Mouse (Mus musculus) G1E (cell line): ENCODE results near the gene Cdkn1a. TPM values are rescaled to one million over a fixed set of nuclear protein-coding genes. Genes with fewer than 3 reads are reported as not detected.

Experiments used
- ATAC-seq: 2 replicates; pipeline ENCODE4 v1.8.0; 2016; ENCODE audit warnings: mild to moderate bottlenecking; ENCODE audit not compliant: insufficient number of reproducible peaks, poor library complexity, low FRiP score, severe bottlenecking; ENCODE audit errors: extremely low read depth
- DNase-seq: peaks from one replicate; pipeline ENCODE4 v3.0.0; 2012; ENCODE audit warnings: low spot score
- H3K27me3 ChIP-seq: 2 replicates; pipeline ENCODE4 v1.6.1; 2012; ENCODE audit warnings: mild to moderate bottlenecking, low read length, inconsistent platforms; ENCODE audit not compliant: insufficient read depth
- H3K36me3 ChIP-seq: replicated peaks from 2 replicates; pipeline ENCODE3; 2012; ENCODE audit warnings: mild to moderate bottlenecking, inconsistent platforms
- H3K4me1 ChIP-seq: 2 replicates; pipeline ENCODE4 v1.6.1; 2012; ENCODE audit warnings: low read depth, low read length, inconsistent platforms, mixed read lengths; ENCODE audit not compliant: insufficient read depth
- H3K4me3 ChIP-seq: 2 replicates; pipeline ENCODE4 v1.5.1; 2012; ENCODE audit warnings: low read depth, mild to moderate bottlenecking, inconsistent platforms, low read length, moderate library complexity, mixed read lengths
- H3K9me3 ChIP-seq: replicated peaks from 2 replicates; pipeline ENCODE4 v1.6.1; 2012; ENCODE audit warnings: inconsistent platforms
- CTCF ChIP-seq: IDR thresholded peaks from 2 replicates; pipeline ENCODE4 v1.5.1; 2012; ENCODE audit warnings: low read depth, low read length, inconsistent platforms, mixed read lengths
- GATA1 ChIP-seq: IDR thresholded peaks from 2 replicates; pipeline ENCODE4 v1.6.1; 2012; ENCODE audit warnings: borderline replicate concordance, low read length, inconsistent platforms, mixed read lengths
- GATA2 ChIP-seq: IDR thresholded peaks from 2 replicates; pipeline ENCODE4 v1.6.1; 2012; ENCODE audit warnings: low read depth, low read length, inconsistent platforms, borderline replicate concordance
- POLR2AphosphoS5 ChIP-seq: IDR thresholded peaks from 2 replicates; pipeline ENCODE4 v1.6.1; 2012; ENCODE audit warnings: low read depth, low read length, inconsistent platforms; ENCODE audit not compliant: insufficient replicate concordance
- TAL1 ChIP-seq: conservative IDR thresholded peaks from 2 replicates; pipeline ENCODE4 v1.6.1; 2012; ENCODE audit warnings: low read depth, low read length, inconsistent platforms, mixed read lengths
- polyA plus RNA-seq: library from polyadenylated mRNA; stranded (reverse); fragments of >175 nt; gene quantifications from 2 replicates; pipeline ENCODE4 v1.2.3, GENCODE M21; 2012
- total RNA-seq, 2 experiments: library from RNA; stranded (forward) in 1 of 2; stranded (reverse) in 1 of 2; fragments of 200-1000 nt in 1 of 2; fragments of >200 nt in 1 of 2; fragmentation: Nextera tagmentation in 1 of 2; gene quantifications; 2 replicates each; pipeline ENCODE4 v1.2.3; 2014 to 2017

Gene Cdkn1a
- total and polyA plus RNA-seq, 3 experiments, result 21.4 to 234 (median 145) TPM

DNA sequence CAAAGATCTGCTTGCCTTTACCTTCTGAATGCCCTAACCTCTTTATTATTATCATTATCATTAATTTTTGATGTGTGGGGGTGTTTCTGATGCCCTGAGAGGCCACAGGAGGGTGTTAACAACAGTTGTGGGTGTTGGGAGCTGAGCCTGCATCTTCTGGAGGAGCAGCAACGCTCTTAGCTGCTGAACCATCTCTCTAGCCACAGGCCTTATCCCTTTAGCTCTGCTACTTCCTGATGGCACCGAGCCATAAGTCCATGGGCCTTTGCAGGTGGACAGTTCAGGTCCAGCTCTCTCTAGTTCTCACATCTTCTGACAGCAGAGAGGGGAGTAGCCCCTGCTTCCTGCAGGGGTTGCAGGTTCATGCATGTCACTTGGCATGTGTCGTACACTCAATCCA lies 50.8 kb downstream of the Cdkn1a start:
- peaks cover 40% of the 10 kb centered on the region for H3K36me3 ChIP-seq
- peaks cover 46% of the 10 kb centered on the region for H3K4me1 ChIP-seq
- H3K27me3 ChIP-seq, result peaks cover 38% of the 10 kb centered on the region
- H3K9me3 ChIP-seq, result peaks cover 12% of the 10 kb centered on the region
- TF ChIP-seq GATA1, result no peak
- no peak for TF ChIP-seq TAL1
- TF ChIP-seq GATA2, result no peak
- no peak for TF ChIP-seq POLR2AphosphoS5
- no peak for TF ChIP-seq CTCF
- DNase-seq (no peak), ATAC-seq (no peak)
- H3K4me3 ChIP-seq, result no peak overlapping the region

DNA sequence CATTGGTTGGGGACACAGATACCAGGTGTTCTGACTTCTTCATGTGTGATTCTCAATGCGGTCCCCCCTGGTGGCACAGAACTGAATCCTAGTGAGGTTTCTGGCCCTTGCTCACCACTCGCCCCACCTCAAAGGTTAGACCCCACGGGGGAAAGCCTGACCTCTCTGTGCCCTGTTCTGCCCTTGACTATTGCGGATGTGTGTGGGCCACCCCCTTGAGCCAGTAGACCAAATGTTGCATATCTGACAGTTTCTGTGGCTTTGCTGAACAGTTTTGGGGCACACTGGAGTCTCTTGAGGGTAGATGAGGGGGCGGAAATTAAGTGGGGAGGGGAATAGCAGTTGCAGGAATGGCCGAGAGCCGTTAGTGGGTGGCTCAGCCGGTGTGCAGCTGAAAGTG lies 52.5 kb downstream of the Cdkn1a start:
- peaks cover 33% of the 10 kb centered on the region for H3K36me3 ChIP-seq
- peaks cover 46% of the 10 kb centered on the region for H3K4me1 ChIP-seq
- no peak overlapping the region for H3K4me3 ChIP-seq
- ATAC-seq (no peak), DNase-seq (no peak)
- H3K27me3 ChIP-seq, result peaks cover 42% of the 10 kb centered on the region
- H3K9me3 ChIP-seq, result peaks cover 12% of the 10 kb centered on the region
- no peak for TF ChIP-seq POLR2AphosphoS5
- no peak for TF ChIP-seq CTCF

DNA sequence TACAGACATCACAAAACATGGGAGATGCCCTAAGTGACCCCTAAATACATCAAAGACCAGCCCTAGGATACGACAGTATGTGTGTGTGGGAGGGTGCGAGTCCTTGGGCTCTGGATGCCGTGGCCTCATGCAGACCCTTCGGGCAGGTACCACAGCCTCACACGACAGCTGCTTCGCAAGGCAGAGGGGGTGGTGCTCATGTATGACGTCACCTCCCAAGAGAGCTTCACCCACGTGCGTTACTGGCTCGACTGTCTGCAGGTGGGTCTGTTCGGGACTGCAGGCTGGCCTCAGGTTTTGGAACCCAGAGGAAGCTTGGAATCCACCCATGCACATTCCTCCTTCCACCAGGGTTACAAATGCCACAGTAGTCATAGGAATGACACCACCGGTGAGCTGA lies 54.3 kb downstream of the Cdkn1a start:
- no peak for TF ChIP-seq GATA2
- Histone ChIP-seq H3K36me3 (peaks cover 18% of the 10 kb centered on the region), H3K9me3 (peaks cover 12% of the 10 kb centered on the region), H3K4me1 (peaks cover 45% of the 10 kb centered on the region), H3K4me3 (no peak overlapping the region; the same call in 1 of the 2 replicates), H3K27me3 (peaks cover 47% of the 10 kb centered on the region)
- ATAC-seq, result no peak
- no peak for DNase-seq

DNA sequence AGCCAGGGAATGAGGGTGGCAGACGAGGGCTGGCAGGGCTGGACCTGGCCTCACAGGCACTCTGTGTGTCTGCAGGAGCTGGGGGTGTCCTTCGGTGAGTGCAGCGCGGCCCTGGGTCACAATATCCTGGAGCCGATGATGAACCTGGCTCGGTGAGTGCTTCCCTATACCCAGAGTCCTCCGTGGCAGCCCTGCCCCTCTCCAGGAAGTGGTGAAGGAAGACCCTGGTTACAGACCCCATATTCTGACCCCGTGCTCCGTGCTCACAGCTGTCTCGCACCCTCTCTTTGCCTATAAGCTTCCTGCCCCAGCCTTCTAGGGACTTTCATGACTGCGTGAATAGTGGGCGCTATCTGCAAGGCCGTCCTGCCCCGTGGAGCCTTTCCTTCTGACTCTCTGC lies 56.5 kb downstream of the Cdkn1a start:
- Histone ChIP-seq H3K36me3 (peaks cover 13% of the 10 kb centered on the region), H3K9me3 (peaks cover 10% of the 10 kb centered on the region), H3K4me3 (no peak overlapping the region), H3K4me1 (peaks cover 28% of the 10 kb centered on the region), H3K27me3 (peaks cover 65% of the 10 kb centered on the region)
- DNase-seq (no peak), ATAC-seq (no peak)
- TF ChIP-seq TAL1, result no peak
- no peak for TF ChIP-seq GATA2
- no peak for TF ChIP-seq GATA1
- no peak for TF ChIP-seq CTCF
- no peak for TF ChIP-seq POLR2AphosphoS5

DNA sequence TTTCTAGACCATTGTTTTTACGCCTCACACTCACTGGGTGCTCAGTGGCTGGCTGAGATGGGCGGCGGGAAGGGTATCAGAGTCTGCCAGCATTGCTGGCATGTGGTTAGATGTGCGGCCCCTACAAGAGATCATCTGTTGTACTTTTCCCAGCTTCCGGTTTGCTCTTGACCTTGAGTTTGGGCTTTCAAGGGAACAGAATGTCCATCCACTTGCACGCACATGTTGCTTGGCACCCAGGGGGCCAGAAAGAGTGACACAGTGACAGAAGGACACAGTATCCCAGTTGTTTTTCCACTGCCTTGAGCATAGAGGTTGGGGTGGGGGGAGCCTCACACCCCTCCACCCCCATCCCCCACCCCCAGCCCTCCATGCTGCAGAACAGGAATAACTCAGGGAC lies 57.0 kb downstream of the Cdkn1a start:
- TF ChIP-seq CTCF (no peak), TAL1 (no peak), GATA2 (no peak), GATA1 (no peak), POLR2AphosphoS5 (no peak)
- DNase-seq, result no peak
- Histone ChIP-seq H3K36me3 (peaks cover 13% of the 10 kb centered on the region), H3K27me3 (peaks cover 70% of the 10 kb centered on the region), H3K4me1 (peaks cover 25% of the 10 kb centered on the region), H3K9me3 (peaks cover 10% of the 10 kb centered on the region), H3K4me3 (no peak overlapping the region)
- no peak for ATAC-seq

DNA sequence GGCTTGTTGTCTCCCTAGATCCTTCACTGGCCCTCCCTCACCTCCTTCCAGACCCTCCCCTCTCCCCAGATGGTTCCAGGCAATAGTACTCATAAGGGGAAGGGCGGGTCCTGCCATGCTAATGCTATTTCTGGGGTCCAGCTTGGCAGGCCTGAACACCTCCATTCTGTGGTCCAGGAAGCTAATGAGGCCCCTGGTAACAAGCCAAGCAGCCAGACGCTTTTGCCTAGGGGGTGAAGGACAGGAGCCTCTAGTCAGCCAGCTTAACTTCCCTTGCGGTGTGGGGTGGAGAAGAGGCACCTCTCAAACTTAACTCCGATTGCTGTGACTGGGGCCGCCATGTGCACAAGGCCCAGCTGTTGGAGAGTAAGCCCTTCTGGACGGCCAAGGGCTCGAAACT lies 59.0 kb downstream of the Cdkn1a start:
- DNase-seq (no peak), ATAC-seq (no peak)
- H3K27me3 ChIP-seq, result peaks cover 71% of the 10 kb centered on the region
- H3K4me3 ChIP-seq, result no peak overlapping the region
- peaks cover 24% of the 10 kb centered on the region for H3K4me1 ChIP-seq
- peaks cover 9% of the 10 kb centered on the region for H3K36me3 ChIP-seq
- H3K9me3 ChIP-seq, result peaks cover 10% of the 10 kb centered on the region
- TF ChIP-seq GATA1, result no peak
- TF ChIP-seq POLR2AphosphoS5, result no peak
- TF ChIP-seq CTCF, result no peak
- TF ChIP-seq GATA2, result no peak
- no peak for TF ChIP-seq TAL1

Other genes starting within 250 kb of the Cdkn1a start
- gene Pnpla1, start 232.6 kb upstream of the Cdkn1a start, total RNA-seq (2014; fragmentation: Nextera tagmentation), result not detected in 2 replicates
- gene Pnpla1, start 232.6 kb upstream of the Cdkn1a start, total RNA-seq (2017), result 0.06 TPM in 1 of 2 replicates, not detected in the other
- not detected in 2 replicates for gene Pnpla1, start 232.6 kb upstream of the Cdkn1a start, polyA plus RNA-seq
- gene 4930539E08Rik, start 175.7 kb upstream of the Cdkn1a start, total RNA-seq (2014; fragmentation: Nextera tagmentation), result not detected in 2 replicates
- 0.11 and 0.12 TPM in 2 replicates for gene 4930539E08Rik, start 175.7 kb upstream of the Cdkn1a start, total RNA-seq (2017)
- gene 4930539E08Rik, start 175.7 kb upstream of the Cdkn1a start, polyA plus RNA-seq, result not detected in 2 replicates
- gene Pxt1, start 147.1 kb upstream of the Cdkn1a start, total RNA-seq (2014; fragmentation: Nextera tagmentation), result 0.73 TPM in 1 of 2 replicates, not detected in the other
- gene Pxt1, start 147.1 kb upstream of the Cdkn1a start, total RNA-seq (2017), result not detected in 2 replicates
- gene Pxt1, start 147.1 kb upstream of the Cdkn1a start, polyA plus RNA-seq, result 0.23 and 0.29 TPM in 2 replicates
- 47.3 and 66.3 TPM in 2 replicates for gene Kctd20, start 139.0 kb upstream of the Cdkn1a start, total RNA-seq (2014; fragmentation: Nextera tagmentation)
- 42.7 and 51.0 TPM in 2 replicates for gene Kctd20, start 139.0 kb upstream of the Cdkn1a start, total RNA-seq (2017)
- gene Kctd20, start 139.0 kb upstream of the Cdkn1a start, polyA plus RNA-seq, result 91.6 and 123 TPM in 2 replicates
- 206 and 234 TPM in 2 replicates for gene Stk38, start 83.0 kb upstream of the Cdkn1a start, total RNA-seq (2014; fragmentation: Nextera tagmentation)
- 73.5 and 82.7 TPM in 2 replicates for gene Stk38, start 83.0 kb upstream of the Cdkn1a start, total RNA-seq (2017)
- 97.6 and 107 TPM in 2 replicates for gene Stk38, start 83.0 kb upstream of the Cdkn1a start, polyA plus RNA-seq
- gene Srsf3, start 58.3 kb upstream of the Cdkn1a start, total RNA-seq (2014; fragmentation: Nextera tagmentation), result 258 and 296 TPM in 2 replicates
- gene Srsf3, start 58.3 kb upstream of the Cdkn1a start, total RNA-seq (2017), result 658 and 771 TPM in 2 replicates
- 37.7 and 174 TPM in 2 replicates for gene Srsf3, start 58.3 kb upstream of the Cdkn1a start, polyA plus RNA-seq
- 20.5 and 23.0 TPM in 2 replicates for gene Rab44, start 23.2 kb downstream of the Cdkn1a start, total RNA-seq (2014; fragmentation: Nextera tagmentation)
- 67.8 and 72.8 TPM in 2 replicates for gene Rab44, start 23.2 kb downstream of the Cdkn1a start, total RNA-seq (2017)
- 11.6 and 13.3 TPM in 2 replicates for gene Rab44, start 23.2 kb downstream of the Cdkn1a start, polyA plus RNA-seq
- 1.2 and 2.1 TPM in 2 replicates for gene Cpne5, start 147.2 kb downstream of the Cdkn1a start, total RNA-seq (2014; fragmentation: Nextera tagmentation)
- 0.64 and 0.71 TPM in 2 replicates for gene Cpne5, start 147.2 kb downstream of the Cdkn1a start, total RNA-seq (2017)
- gene Cpne5, start 147.2 kb downstream of the Cdkn1a start, polyA plus RNA-seq, result 21.0 and 25.0 TPM in 2 replicates
- 26.3 and 29.2 TPM in 2 replicates for gene Ppil1, start 173.2 kb downstream of the Cdkn1a start, total RNA-seq (2014; fragmentation: Nextera tagmentation)
- 79.4 and 80.9 TPM in 2 replicates for gene Ppil1, start 173.2 kb downstream of the Cdkn1a start, total RNA-seq (2017)
- 59.1 and 91.6 TPM in 2 replicates for gene Ppil1, start 173.2 kb downstream of the Cdkn1a start, polyA plus RNA-seq
- 68.0 and 85.4 TPM in 2 replicates for gene BC004004, start 177.8 kb downstream of the Cdkn1a start, total RNA-seq (2014; fragmentation: Nextera tagmentation)
- gene BC004004, start 177.8 kb downstream of the Cdkn1a start, total RNA-seq (2017), result 51.7 TPM in 2 replicates
- 16.0 and 19.8 TPM in 2 replicates for gene BC004004, start 177.8 kb downstream of the Cdkn1a start, polyA plus RNA-seq
- 1.7 and 2.5 TPM in 2 replicates for gene Pi16, start 226.7 kb downstream of the Cdkn1a start, total RNA-seq (2014; fragmentation: Nextera tagmentation)
- 5.5 and 5.8 TPM in 2 replicates for gene Pi16, start 226.7 kb downstream of the Cdkn1a start, total RNA-seq (2017)
- 7.5 and 7.6 TPM in 2 replicates for gene Pi16, start 226.7 kb downstream of the Cdkn1a start, polyA plus RNA-seq